Mouse (Mus musculus): ENCODE measurements around the gene Gm10188. TPM values are rescaled to one million over a fixed set of nuclear protein-coding genes. Genes with fewer than 3 reads are reported as not detected.

Gene Gm10188
- polyA plus RNA-seq (2021; fragmentation: Nextera tagmentation): not detected in 2 replicates
- long read RNA-seq, experiment 1: 0 reads
- long read RNA-seq, experiment 2: 0 reads

GRCm38 (mm10) chr1:132229667-132230066, at the start of gene Gm10188:
TSS of gene Gm10188 (minus strand) at chr1:132229767.

GRCm38 (mm10) chr1:132191093-132191785, 38.3 kb downstream of the Gm10188 start, which contains the start of the genes Lemd1 and AC124108.1:
TSS of gene Lemd1 (plus strand) at chr1:132191431.
TSS of gene AC124108.1 (plus strand) at chr1:132191457.

Small RNA genes lying within 50 kb of the gene (microRNA-seq; reads per million reads assigned to microRNA genes)
- gene Mir135b: 22.3 reads per million, percentile 42 among the genes with 10 or more reads in this experiment

Other genes with a start within 250 kb of the Gm10188 start
- gene Elk4, start 222.2 kb downstream of the Gm10188 start, polyA plus RNA-seq (2021; fragmentation: Nextera tagmentation): 13.2 and 13.3 TPM in 2 replicates
- 71.4 and 96.2 TPM in 2 replicates for gene Mfsd4a, start 161.7 kb downstream of the Gm10188 start, polyA plus RNA-seq (2021; fragmentation: Nextera tagmentation)
- gene Cdk18, start 90.1 kb downstream of the Gm10188 start, polyA plus RNA-seq (2021; fragmentation: Nextera tagmentation): 3.5 and 3.8 TPM in 2 replicates
- gene Lemd1, start 38.3 kb downstream of the Gm10188 start, polyA plus RNA-seq (2021; fragmentation: Nextera tagmentation): 1.2 and 1.7 TPM in 2 replicates
- 0.11 TPM in 2 replicates for gene AC124108.1, start 38.3 kb downstream of the Gm10188 start, polyA plus RNA-seq (2021; fragmentation: Nextera tagmentation)
- gene Klhdc8a, start 68.9 kb upstream of the Gm10188 start, polyA plus RNA-seq (2021; fragmentation: Nextera tagmentation): 2.4 and 4.1 TPM in 2 replicates
- gene Nuak2, start 86.4 kb upstream of the Gm10188 start, polyA plus RNA-seq (2021; fragmentation: Nextera tagmentation): 0.78 and 0.79 TPM in 2 replicates
- 42.8 and 46.5 TPM in 2 replicates for gene Tmcc2, start 161.5 kb upstream of the Gm10188 start, polyA plus RNA-seq (2021; fragmentation: Nextera tagmentation)
- 5.1 and 6.7 TPM in 2 replicates for gene Dstyk, start 187.8 kb upstream of the Gm10188 start, polyA plus RNA-seq (2021; fragmentation: Nextera tagmentation)
- 22.0 and 25.2 TPM in 2 replicates for gene Rbbp5, start 247.6 kb upstream of the Gm10188 start, polyA plus RNA-seq (2021; fragmentation: Nextera tagmentation)

Measured in layer of hippocampus, adult 6 months (tissue).